Mouse (Mus musculus) induced T-regulatory cell, adult 2 months (primary cell): ENCODE measurements around the gene Slc1a5.

Experiments used
- DNase-seq: peaks from one replicate; pipeline ENCODE4 v3.0.0-alpha.2; 2012; ENCODE audit warnings: low read depth

The Slc1a5 gene

DNA sequence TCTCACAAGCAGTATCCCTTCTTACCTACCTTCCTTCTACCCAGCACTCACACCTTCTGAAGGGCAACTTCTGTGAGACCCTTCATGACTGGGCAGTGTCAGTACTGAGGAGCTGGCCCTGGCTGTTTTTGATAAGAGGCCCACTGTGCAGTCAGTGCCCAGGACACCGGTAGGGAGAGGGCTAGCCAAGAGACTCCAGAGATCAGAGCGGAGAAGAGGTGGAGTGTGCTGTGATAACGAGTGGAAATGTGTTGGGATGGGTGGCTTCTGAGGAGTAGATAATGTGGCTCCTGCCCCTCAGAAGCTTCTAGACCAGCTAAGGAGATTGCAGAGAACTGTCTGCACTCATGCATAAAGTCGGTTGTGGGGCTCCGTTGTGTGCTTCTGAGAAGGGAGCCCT is 38.7 kb downstream of the Slc1a5 start:
- DNase-seq, result no peak

DNA sequence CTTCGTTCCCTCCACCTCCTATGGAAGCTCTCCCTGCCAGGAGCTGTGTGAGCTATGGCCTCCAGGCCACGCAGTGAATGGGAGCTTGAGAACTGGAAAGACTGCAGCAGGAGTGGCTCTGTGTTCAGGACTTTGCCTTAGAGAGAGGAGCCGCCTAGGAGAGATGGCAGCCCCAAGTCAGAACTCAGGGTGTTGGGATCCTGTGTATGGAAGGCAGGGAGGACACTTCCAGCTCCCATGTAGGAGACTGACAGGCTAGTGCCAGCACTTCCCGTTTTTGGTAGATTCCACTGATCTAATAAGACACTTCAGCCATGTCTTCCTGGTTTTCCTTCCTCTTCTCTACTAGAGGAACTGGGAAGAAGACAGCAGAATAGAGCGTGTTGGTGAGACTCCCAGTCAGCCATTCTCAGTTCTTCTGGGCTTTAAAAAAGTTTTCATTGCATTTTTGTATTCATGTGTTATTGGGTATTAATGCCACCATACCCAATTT is 39.2 kb downstream of the Slc1a5 start:
- DNase-seq, result no peak

DNA sequence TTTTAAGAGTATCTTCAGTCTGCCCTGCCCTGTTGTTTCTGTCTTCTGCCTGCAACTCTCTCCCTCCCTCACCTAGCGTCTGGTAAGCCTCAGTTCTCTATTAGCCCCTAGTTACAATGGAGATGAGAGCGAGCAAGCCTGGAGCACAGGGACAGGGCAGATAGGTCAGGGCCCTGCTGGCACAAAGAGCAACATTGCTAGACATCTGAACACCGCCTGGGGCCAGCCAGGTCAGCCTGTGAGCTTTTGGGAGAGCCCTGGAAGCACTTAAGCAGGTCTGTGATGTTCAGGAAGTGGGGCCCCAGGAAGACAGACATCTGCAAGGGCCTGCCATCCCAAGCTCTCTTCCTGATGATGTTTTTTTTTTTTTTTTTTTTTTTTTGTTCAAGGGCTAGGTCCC is 40.0 kb downstream of the Slc1a5 start:
- no peak for DNase-seq

DNA sequence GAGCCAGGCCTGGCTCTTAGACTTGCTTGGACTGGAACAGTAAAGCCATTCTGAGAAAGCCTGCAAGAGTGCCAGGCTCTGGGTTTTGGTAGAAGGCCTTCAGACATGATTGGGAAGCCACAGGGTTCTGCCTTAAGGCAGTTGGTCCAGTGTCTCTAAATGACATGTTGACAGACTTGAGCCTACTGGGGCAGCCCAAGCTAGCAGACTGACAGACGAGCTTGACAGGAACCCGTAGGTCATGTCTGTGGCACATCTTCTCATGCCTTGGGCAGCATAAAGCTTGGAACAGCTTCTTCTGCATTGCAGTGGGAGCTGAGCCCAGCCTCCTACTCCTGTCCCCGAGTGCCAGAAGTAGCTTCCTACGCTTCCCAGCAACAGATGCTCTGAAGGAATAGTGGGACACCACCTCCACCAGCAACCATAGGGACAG is 40.5 kb downstream of the Slc1a5 start:
- no peak for DNase-seq

DNA sequence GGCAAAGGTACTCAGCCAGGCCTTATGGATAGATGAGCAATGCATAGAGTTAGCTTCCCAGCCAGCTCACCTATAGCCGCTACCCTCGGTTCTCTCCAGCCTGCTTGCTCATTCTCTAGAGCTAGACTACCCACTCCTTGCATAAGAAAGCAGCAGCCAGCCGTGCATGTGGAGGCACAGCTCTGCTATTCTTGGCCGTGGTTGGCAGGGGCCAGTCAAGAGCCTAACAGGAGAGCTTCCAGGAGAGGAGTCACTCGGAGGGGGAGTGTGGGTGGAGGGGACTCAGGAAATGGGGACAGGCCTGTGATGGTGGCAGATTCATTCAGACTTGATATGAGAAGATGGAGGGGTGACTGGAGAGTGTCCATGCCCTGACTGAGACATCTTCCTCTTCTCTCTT is 42.6 kb downstream of the Slc1a5 start:
- no peak for DNase-seq

DNA sequence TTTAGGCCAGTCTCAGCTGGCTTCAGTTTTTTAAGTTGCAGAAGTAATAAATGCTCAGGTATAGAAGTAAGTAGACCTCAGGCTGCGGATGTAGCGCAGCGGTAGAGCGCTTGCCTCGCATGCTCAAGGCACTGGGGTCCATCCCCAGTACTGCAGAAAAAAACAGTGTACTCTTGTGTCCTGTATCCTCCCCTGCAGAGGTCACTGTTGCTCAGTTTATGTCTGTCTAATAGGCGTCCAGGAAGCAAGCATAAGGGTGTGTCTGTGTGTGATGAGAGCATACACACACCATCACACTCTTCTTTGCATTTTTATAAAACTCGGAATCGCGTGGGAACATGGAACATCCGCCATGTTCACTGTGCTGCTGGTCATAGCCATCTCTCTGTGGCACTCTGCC is 44.6 kb downstream of the Slc1a5 start:
- DNase-seq, result peak; percentile 87

DNA sequence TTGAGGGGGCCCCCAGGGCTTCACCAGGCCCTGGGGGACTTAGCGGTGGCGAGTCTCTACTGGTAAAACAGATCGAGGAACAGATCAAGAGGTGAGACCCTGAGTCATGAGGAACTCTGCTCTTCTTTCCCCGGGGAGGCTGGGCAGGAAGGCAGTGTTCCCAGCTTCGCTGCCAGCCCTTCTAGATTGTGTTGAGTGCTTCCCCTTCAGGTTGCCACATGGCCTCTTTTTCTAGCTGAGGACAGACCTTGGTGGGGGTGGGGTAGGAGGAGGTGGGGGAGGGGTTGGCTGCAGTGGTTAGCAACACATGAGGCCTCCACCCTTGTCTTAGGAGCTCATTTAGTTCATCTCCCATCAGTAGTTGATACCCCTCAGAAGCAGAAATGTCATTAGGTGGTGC is 45.4 kb downstream of the Slc1a5 start:
- DNase-seq, result no peak

DNA sequence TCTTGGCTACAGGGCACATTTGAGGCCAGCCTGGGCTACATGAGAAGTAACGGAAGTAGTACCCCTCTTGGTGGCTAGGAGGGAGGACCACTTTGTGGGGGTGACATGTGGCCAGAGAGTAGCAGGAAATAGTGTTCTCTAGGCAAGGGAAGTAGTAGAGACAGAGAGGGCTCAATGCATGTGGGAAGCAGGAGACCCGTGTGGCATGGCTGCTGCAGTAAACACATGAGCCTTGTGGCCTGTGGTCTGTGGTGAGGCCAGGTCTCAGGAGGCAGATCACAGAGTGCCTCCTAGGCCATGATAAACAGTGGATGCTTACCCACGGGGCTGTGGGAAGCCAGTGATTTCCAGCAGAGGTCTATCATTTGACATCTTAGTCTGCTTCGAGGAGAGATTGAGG is 46.1 kb downstream of the Slc1a5 start:
- DNase-seq, result peak; percentile 62

DNA sequence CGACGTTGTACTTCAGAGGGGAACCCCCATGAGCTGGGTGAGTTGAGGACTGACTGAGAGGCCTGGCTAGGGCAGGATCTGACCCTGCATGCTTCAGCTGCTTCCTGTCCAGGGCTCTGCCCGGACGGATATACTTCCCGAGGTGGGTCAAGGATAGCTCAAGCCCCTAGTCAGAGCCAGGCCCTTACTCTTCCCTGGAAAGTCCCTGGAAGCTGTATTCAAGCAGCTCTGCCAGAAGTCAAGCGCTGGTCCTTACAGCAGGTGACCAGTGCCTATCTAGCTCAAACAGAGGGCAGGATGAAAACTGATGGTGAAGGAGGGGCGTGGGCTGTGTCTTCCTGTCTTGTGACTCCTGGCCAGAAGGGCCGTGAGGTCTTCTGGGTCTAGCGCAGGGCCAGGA is 49.3 kb downstream of the Slc1a5 start:
- DNase-seq, result no peak

DNA sequence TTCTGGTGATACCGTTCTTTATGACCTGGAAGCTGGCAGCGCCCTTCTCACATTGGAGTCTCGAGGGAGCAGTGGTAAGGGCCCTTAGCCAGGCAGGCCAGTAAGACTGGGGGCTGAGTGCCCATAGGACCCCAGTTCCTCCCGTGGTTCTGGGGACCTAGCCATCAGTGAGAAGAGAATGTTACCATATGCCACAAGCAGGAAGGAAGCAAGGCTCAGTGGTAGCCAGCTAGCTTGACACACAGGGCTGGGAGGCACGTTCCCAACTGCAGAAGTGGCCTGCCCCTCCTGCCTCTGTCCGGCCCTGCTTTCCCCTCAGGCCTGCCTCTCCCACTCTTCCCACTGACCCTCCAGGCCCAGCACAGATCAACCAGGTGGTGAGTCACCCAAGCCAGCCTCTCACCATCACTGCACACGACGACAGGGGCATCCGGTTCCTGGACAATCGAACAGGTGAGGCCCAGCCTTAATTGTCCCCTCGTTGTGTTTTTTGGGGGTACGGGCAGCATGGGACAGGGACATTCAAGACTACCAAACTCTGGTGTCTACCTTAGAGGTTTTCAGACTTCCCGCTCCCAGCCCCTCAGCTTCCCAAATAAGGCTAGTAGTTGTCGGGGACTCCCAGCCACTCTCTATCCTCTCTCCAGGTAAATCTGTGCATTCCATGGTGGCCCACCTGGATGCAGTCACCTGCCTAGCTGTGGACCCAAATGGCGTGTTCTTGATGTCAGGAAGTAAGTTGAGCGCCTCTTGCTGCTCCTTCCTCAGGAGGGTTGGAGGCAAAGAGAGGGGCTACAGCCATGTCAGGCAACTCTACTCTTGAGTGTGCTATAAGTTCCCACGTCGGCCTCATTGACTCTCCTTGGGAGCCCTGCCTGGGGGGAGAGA is 57.0 kb downstream of the Slc1a5 start:
- DNase-seq, result no peak

DNA sequence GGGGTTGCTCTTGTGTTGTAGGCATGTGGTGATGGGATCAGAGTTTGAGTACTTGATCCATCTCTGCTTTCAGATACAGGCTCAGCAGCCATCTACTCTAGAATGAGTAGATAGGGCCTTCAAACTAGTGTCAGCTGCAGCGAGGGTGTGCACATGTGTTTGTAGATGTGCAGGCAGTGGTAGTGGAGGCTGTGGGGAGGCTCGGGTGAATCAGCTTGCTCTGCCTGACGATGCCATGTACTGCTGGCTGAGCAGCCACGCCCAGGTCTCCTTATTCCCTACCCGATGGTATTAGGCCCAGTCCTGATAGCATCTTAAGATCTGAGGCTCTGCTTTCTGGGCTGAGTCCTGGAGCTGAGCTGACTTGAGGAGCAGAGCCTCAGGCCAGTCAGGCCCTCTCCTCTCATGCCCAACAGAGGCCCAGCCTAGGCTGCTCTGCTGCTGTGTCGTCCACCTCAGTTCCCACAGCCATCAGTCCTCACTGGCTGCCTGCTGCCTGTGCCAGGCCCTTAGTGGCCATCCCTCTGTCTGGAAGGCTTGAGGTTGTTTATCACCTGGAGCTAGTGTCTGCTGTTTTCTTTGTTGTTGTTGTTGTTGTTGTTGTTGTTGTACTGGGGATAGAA is 57.8 kb downstream of the Slc1a5 start:
- DNase-seq, result no peak

DNA sequence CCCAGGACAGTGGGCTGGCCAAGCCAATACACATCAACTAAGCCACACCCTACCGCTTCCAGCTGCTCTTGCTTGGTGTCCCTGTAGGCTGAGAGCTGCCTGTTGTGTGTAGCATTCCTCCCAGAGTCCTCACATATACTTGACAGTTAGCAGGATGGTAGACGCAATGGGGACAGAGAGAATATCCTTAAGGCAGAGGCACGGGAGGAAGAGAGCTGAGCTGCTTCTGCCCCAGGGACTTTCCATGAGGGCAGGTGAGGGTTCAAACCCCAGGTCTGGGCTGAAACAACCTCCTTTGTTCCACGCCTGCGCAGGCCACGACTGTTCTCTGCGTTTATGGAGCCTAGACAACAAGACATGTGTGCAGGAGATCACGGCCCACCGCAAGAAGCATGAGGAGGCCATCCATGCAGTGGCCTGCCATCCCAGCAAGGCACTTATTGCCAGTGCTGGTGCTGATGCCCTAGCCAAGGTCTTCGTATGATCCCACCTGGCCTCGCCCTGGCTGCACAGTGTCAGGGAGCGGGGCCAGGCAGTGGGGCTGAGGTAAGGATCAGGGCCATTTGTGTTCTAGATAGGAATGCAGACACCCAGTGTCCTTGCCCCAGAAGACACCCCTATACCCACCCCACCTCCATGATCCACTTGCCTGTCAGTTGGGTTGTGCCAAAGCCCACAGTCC is 58.4 kb downstream of the Slc1a5 start:
- DNase-seq, result no peak

DNA sequence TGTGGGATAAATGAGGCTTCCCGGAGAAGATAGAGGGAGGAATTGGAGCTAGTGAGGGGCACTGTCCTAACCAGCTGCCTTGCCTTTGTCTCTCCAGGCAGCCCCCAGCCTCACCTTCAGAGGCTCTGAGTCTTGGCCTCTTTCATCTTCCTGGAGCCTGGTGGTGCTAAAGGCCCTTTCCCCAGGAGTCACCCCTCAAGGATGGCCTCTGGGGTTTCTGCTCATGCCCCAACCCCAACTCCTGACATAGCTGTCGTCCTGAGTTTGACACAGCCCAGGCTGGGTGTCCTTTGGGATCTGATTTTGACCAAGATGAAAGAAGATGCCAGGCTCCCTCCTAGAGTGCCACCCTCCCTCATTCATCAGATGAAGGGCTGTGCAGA is 59.0 kb downstream of the Slc1a5 start:
- no peak for DNase-seq

DNA sequence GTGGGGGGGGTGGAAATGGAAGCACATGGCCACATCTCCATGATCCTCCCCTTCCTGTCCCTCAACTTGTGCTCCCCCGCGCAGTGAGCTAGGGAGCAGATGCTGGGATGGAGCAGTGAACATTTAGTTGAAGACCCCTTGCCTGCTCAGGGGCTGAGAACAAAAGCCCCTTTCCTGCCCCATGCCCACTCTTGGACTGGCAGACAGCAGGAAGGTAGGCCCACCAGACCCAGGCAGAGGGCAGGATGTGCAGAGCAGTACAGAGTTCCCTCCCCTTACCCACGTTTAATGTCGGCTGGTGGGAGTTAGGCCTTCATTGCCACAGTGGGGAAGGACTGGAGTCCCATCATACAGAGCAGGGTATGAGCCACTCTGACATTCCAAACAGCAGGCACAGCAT is 59.9 kb downstream of the Slc1a5 start:
- no peak for DNase-seq

DNA sequence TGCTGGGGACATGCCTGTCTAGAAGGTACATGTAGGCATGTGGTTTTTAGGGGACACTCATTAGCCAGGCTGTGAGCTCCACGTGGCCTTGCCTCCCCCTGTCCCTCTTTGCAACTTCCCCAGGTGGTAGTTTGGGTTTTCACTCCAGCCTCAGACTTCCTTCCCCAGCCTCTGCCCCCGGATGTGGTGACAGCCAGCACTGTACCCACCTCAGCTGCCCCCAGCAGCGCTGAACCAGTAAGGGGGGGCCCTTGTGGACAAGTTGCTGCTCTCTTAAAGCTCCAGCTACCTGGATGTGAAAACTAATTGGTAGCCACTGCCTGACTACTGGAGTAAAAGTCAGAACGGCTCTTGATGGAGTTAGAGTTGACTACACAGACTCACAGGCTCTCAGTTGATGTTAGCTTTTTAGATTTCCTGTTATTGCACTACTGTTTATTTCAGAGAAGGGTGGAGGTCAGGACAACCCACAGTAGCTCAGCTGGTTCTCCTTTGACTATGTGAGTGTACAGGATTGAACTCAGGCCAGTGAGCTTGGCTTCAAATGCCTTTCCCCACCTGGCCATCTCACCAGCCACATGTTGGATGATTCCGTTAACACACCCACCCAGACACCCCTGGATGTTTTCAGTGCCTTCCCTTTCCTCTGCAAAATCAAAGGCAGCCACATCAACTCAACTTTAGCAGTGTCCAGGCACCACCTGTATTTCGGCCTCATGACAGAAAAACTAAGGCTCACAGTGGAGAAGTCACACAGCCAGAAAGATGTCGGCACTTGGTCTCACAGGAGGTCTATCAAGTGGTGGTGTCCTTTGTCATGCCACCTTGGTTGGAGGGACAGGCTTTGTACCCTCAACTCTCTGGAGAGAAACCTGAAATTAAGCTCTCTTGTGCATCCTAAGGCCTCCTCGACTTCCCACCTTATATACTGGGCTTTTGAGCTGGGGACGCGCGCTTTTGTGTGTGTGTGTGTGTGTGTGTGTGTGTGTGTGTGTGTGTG is 60.7 kb downstream of the Slc1a5 start:
- peak; percentile 89 for DNase-seq

DNA sequence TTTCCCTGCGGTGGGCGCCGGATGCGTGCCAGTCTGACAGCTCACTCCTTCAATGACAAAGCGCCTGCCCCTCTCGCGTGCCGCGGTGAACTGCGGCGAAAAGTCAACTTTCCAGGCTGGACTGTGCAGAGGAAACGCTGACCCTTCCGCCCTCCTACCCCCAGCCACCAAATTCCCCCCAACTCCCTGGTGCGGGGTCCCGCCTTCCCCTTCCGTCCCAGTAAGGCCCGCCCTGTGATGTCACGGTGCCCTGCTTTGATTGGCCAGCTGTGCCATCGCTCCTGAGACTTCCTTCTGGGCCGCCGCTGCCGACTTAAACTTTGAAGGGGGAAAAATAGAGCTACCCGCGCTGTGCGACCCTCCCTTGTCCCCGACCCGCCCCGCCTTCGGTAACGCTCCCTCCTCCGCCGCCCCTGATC is 61.5 kb downstream of the Slc1a5 start, which contains the start of gene Prkd2:
Gene Prkd2 (plus strand): TSS at position 258 of the 419 bp plus-strand sequence.
- DNase-seq, result peak; percentile 92

DNA sequence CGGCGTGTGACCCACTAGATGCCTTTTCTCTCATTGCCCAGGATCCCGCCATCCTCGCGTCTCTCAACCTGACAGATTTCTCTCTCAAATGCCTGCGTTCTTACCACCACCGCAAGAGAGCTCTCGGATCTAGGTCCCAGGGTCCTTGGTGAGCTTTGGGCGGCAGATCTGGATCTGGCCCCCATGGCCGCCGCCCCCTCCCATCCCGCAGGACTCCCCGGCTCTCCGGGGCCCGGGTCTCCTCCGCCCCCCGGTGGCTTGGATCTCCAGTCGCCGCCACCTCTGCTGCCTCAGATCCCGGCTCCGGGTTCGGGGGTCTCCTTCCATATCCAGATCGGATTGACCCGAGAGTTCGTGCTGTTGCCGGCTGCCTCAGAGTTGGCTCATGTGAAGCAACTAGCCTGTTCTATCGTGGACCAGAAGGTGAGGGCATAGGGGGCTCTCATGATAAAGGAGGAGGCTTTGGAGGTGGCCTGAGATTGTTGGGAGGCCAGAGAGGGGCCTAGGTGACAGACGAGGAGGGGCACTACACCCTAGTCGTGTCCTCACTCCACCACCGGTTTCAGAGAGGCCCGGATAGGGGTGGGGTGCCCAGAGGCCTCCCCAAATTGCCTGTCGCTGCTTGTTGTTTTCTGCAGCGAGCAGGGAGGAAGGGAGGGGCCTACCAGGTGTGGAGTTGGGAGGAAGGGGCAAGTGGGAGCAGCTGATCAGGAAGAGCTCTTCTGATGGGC is 62.5 kb downstream of the Slc1a5 start:
- DNase-seq, result peak; percentile 74

DNA sequence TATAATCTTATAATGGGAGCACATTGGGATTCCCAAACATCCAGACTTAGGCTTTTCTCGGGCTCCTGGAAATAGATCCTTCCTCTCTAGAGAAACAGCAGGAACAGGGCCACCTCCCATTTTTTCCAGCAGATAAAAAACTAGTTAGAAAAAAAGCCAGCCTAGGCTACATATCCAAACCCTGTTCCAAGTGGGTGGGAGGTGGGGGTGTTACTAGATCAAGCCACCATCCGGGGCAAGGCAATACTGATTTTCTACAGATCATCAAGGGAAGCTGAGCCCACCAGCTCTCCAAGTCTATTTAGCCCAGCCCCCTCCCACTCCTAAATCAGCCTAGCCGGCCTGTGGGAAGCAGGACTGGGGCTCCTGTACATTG is 63.5 kb downstream of the Slc1a5 start:
- peak; percentile 35 for DNase-seq

DNA sequence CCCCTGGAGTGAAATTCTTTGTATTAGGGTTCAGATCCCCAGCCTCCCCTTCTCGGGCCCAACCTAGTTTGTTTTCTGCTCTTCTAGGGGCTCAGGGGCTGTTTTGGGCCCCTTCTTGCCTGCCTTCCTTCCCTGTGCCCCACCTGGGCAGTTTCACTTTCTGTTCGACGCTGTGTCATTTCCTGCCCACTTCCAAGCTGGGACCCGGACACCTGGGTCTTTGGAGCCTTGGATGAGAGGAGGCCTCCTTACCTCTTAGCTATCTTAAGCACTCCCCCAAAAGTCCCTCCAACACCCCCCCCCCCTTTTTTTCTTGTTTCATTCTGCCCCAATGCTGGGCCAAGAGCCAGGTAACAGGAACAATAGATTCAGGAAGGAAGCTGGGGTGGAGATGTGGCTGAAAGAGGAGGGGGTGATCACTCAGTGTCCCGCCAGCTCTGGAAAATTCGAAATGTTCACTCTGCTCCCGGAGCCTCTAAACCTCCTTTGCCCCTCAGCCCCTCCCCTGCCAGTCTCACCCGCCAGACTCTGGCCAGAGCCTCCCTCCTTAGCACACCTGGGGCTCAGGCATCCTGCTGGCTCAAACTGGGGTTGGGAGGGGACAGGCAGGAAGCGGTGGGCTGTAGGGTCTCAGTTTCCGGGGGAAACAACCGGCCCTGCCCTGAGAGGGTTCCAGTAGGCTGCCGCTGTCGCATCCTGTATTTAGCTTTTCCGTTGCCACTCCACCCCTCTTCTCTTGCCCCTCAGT is 64.1 kb downstream of the Slc1a5 start:
- DNase-seq, result peak; percentile 83

DNA sequence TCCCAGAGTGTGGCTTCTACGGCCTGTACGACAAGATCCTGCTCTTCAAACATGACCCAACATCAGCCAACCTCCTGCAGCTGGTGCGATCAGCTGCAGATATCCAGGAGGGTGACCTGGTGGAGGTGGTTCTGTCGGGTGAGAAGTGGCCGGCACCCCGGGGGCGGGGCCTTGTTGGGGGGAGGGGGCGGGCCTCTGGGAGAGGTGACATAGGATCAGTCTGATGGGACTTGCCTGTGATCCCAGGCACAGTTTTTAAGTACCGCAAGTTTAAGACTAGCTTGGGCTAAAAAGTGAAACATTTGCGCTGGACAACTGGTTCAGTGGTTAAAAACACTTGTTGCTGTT is 64.7 kb downstream of the Slc1a5 start:
- DNase-seq, result no peak
